Mouse (Mus musculus): Measurements from ENCODE around the gene Capns1. TPM values are rescaled to one million over a fixed set of nuclear protein-coding genes. Genes with fewer than 3 reads are reported as not detected.
"Not testable (repeated sequence)": the region's sequence is repeated elsewhere in the genome, so short reads cannot be mapped to it uniquely, and the experiment has no call there.

Capns1 gene
- polyA plus RNA-seq, 1 experiment from 2014 or later = 43.9 TPM

GRCm38 (mm10) chr7:30188344-30189115 is 10.1 kb downstream of the Capns1 start:
- Histone ChIP-seq H3K9ac (ENCODE audit: low read length) (no peak overlapping the region), H3K36me3 (ENCODE audit: control insufficient read depth, insufficient read depth, low read length) (peaks cover 14% of the 10 kb centered on the region), H3K27me3 (ENCODE audit: control insufficient read depth, insufficient read depth, low read length) (no peaks in the 10 kb centered on the region), H3K4me2 (no peak overlapping the region), H3K4me1 (ENCODE audit: control insufficient read depth, insufficient read depth, low read length) (peaks cover 15% of the 10 kb centered on the region), H3K27ac (ENCODE audit: low read depth, low read length) (no peak overlapping the region), H3K4me3 (ENCODE audit: low read depth, low read length) (no peak overlapping the region), H3K9me3 (ENCODE audit: control insufficient read depth, low read length) (no peaks in the 10 kb centered on the region)
- DNase-seq (ENCODE audit: low spot score, missing footprints) = no peak
- no peak for ATAC-seq (ENCODE audit: low FRiP score)
- WGBS = 89% methylated on average over 12 of the region's 12 CpGs

GRCm38 (mm10) chr7:30184641-30185348 is 13.8 kb downstream of the Capns1 start:
- H3K9ac ChIP-seq (ENCODE audit: low read length) = no peak overlapping the region
- DNase-seq (ENCODE audit: low spot score, missing footprints) = no peak
- no peaks in the 10 kb centered on the region for H3K9me3 ChIP-seq (ENCODE audit: control insufficient read depth, low read length)
- H3K4me2 ChIP-seq = no peak overlapping the region
- no peak overlapping the region for H3K27ac ChIP-seq (ENCODE audit: low read depth, low read length)
- WGBS = 73% methylated on average over 13 of the region's 13 CpGs
- H3K4me1 ChIP-seq (ENCODE audit: control insufficient read depth, insufficient read depth, low read length) = peaks cover 6% of the 10 kb centered on the region
- H3K27me3 ChIP-seq (ENCODE audit: control insufficient read depth, insufficient read depth, low read length) = no peaks in the 10 kb centered on the region
- ATAC-seq (ENCODE audit: low FRiP score) = no peak
- peaks cover 14% of the 10 kb centered on the region for H3K36me3 ChIP-seq (ENCODE audit: control insufficient read depth, insufficient read depth, low read length)
- H3K4me3 ChIP-seq (ENCODE audit: low read depth, low read length) = no peak overlapping the region

GRCm38 (mm10) chr7:30183879-30184289 is 14.7 kb downstream of the Capns1 start, which contains the start of gene Cox7a1:
Gene Cox7a1, plus strand, starts transcription at chr7:30184144.
- Histone ChIP-seq H3K4me2 (peak within 1 kb of the TSS; percentile 41), H3K9ac (ENCODE audit: low read length) (peak within 1 kb of the TSS; percentile 1; the same call in 1 of the 2 replicates), H3K36me3 (ENCODE audit: control insufficient read depth, insufficient read depth, low read length) (peaks cover 14% of the 10 kb centered on the region), H3K4me3 (ENCODE audit: low read depth, low read length) (peak within 1 kb of the TSS; percentile 18; the same call in 1 of the 2 replicates), H3K4me1 (ENCODE audit: control insufficient read depth, insufficient read depth, low read length) (peaks cover 6% of the 10 kb centered on the region), H3K9me3 (ENCODE audit: control insufficient read depth, low read length) (no peaks in the 10 kb centered on the region), H3K27me3 (ENCODE audit: control insufficient read depth, insufficient read depth, low read length) (no peaks in the 10 kb centered on the region), H3K27ac (ENCODE audit: low read depth, low read length) (no peak within 1 kb of the TSS)
- peak; percentile 95 for DNase-seq (ENCODE audit: low spot score, missing footprints)
- 1% methylated on average over 11 of the region's 11 CpGs for WGBS
- peak; percentile 70 for ATAC-seq (ENCODE audit: low FRiP score)

GRCm38 (mm10) chr7:30183189-30183588 is 15.4 kb downstream of the Capns1 start:
- H3K9me3 ChIP-seq (ENCODE audit: control insufficient read depth, low read length); H3K9ac ChIP-seq (ENCODE audit: low read length); H3K27ac ChIP-seq (ENCODE audit: low read depth, low read length); H3K4me3 ChIP-seq (ENCODE audit: low read depth, low read length); DNase-seq (ENCODE audit: low spot score, missing footprints); H3K4me1 ChIP-seq (ENCODE audit: control insufficient read depth, insufficient read depth, low read length); H3K27me3 ChIP-seq (ENCODE audit: control insufficient read depth, insufficient read depth, low read length); H3K4me2 ChIP-seq; ATAC-seq (ENCODE audit: low FRiP score): not testable (repeated sequence)
- peaks cover 16% of the 10 kb centered on the region for H3K36me3 ChIP-seq (ENCODE audit: control insufficient read depth, insufficient read depth, low read length)
- whole genome bisulfite sequencing = 72% methylated on average over 7 of the region's 7 CpGs

- not testable (repeated sequence) for H3K27ac ChIP-seq (ENCODE audit: low read depth, low read length); H3K4me2 ChIP-seq; H3K4me1 ChIP-seq (ENCODE audit: control insufficient read depth, insufficient read depth, low read length); H3K4me3 ChIP-seq (ENCODE audit: low read depth, low read length); DNase-seq (ENCODE audit: low spot score, missing footprints); H3K27me3 ChIP-seq (ENCODE audit: control insufficient read depth, insufficient read depth, low read length); H3K9ac ChIP-seq (ENCODE audit: low read length); H3K9me3 ChIP-seq (ENCODE audit: control insufficient read depth, low read length); ATAC-seq (ENCODE audit: low FRiP score); H3K36me3 ChIP-seq (ENCODE audit: control insufficient read depth, insufficient read depth, low read length)
- 96% methylated on average over 8 of the region's 10 CpGs for WGBS
These were observed 16.7 kb downstream of the Capns1 start for GRCm38 (mm10) chr7:30181929-30182328.

- peaks cover 3% of the 10 kb centered on the region; the same call in 1 of the 2 replicates for H3K36me3 ChIP-seq (ENCODE audit: control insufficient read depth, insufficient read depth, low read length)
- no peak overlapping the region for H3K4me3 ChIP-seq (ENCODE audit: low read depth, low read length)
- no peak overlapping the region for H3K27ac ChIP-seq (ENCODE audit: low read depth, low read length)
- no peak overlapping the region for H3K9ac ChIP-seq (ENCODE audit: low read length)
- peak; percentile 98 for DNase-seq (ENCODE audit: low spot score, missing footprints)
- peaks cover 6% of the 10 kb centered on the region for H3K4me1 ChIP-seq (ENCODE audit: control insufficient read depth, insufficient read depth, low read length)
- no peak overlapping the region for H3K4me2 ChIP-seq
- no peaks in the 10 kb centered on the region for H3K9me3 ChIP-seq (ENCODE audit: control insufficient read depth, low read length)
- no peaks in the 10 kb centered on the region for H3K27me3 ChIP-seq (ENCODE audit: control insufficient read depth, insufficient read depth, low read length)
- peak; percentile 22; the same call in 1 of the 2 replicates for ATAC-seq (ENCODE audit: low FRiP score)
- 4% methylated on average over 4 of the region's 4 CpGs for WGBS
These were observed 17.3 kb downstream of the Capns1 start for GRCm38 (mm10) chr7:30181308-30181707.

GRCm38 (mm10) chr7:30178256-30178655 is 20.4 kb downstream of the Capns1 start:
- H3K27ac ChIP-seq (ENCODE audit: low read depth, low read length) = no peak overlapping the region
- H3K9me3 ChIP-seq (ENCODE audit: control insufficient read depth, low read length) = no peaks in the 10 kb centered on the region
- no peak overlapping the region for H3K4me3 ChIP-seq (ENCODE audit: low read depth, low read length)
- no peaks in the 10 kb centered on the region for H3K27me3 ChIP-seq (ENCODE audit: control insufficient read depth, insufficient read depth, low read length)
- 88% methylated on average over 11 of the region's 11 CpGs for WGBS
- DNase-seq (ENCODE audit: low spot score, missing footprints) = no peak
- no peak overlapping the region for H3K9ac ChIP-seq (ENCODE audit: low read length)
- H3K36me3 ChIP-seq (ENCODE audit: control insufficient read depth, insufficient read depth, low read length) = peaks cover 3% of the 10 kb centered on the region; the same call in 1 of the 2 replicates
- H3K4me2 ChIP-seq = no peak overlapping the region
- H3K4me1 ChIP-seq (ENCODE audit: control insufficient read depth, insufficient read depth, low read length) = no peaks in the 10 kb centered on the region
- no peak for ATAC-seq (ENCODE audit: low FRiP score)

- Histone ChIP-seq H3K9ac (ENCODE audit: low read length) (no peak overlapping the region), H3K27me3 (ENCODE audit: control insufficient read depth, insufficient read depth, low read length) (no peaks in the 10 kb centered on the region), H3K4me2 (no peak overlapping the region), H3K4me3 (ENCODE audit: low read depth, low read length) (no peak overlapping the region), H3K27ac (ENCODE audit: low read depth, low read length) (no peak overlapping the region), H3K36me3 (ENCODE audit: control insufficient read depth, insufficient read depth, low read length) (peaks cover 3% of the 10 kb centered on the region; the same call in 1 of the 2 replicates), H3K9me3 (ENCODE audit: control insufficient read depth, low read length) (no peaks in the 10 kb centered on the region), H3K4me1 (ENCODE audit: control insufficient read depth, insufficient read depth, low read length) (no peaks in the 10 kb centered on the region)
- no peak for ATAC-seq (ENCODE audit: low FRiP score)
- DNase-seq (ENCODE audit: low spot score, missing footprints) = no peak
- 88% methylated on average over 12 of the region's 12 CpGs for WGBS
These were observed 22.1 kb downstream of the Capns1 start for GRCm38 (mm10) chr7:30176474-30176873.
